Mouse (Mus musculus) cortical plate, adult 2 months (tissue): ENCODE data around the gene Wee1. TPM values are rescaled to one million over a fixed set of nuclear protein-coding genes. Genes with fewer than 3 reads are reported as not detected.

ENCODE experiments used
- H3K27ac ChIP-seq: fragments of 200-500 bp; 2 replicates; pipeline ENCODE4 v1.5.1; 2012; ENCODE audit warnings: low read length, control low read depth, inconsistent platforms; ENCODE audit not compliant: insufficient read depth
- H3K4me1 ChIP-seq: fragments of 200-500 bp; 2 replicates; pipeline ENCODE4 v1.6.1; 2011; ENCODE audit warnings: low read length; ENCODE audit not compliant: control insufficient read depth, insufficient read depth
- H3K4me3 ChIP-seq: fragments of 200-500 bp; 2 replicates; pipeline ENCODE4 v1.5.1; 2011; ENCODE audit warnings: mild to moderate bottlenecking, low read length, control low read depth; ENCODE audit not compliant: insufficient read depth
- CTCF ChIP-seq: fragments of 200-500 bp; IDR thresholded peaks from 2 replicates; pipeline ENCODE4 v1.5.1; 2011; ENCODE audit warnings: mild to moderate bottlenecking, control low read depth, low read length; ENCODE audit not compliant: insufficient read depth; ENCODE audit errors: extremely low read depth
- POLR2A ChIP-seq: fragments of 200-500 bp; IDR thresholded peaks from 2 replicates; pipeline ENCODE4 v1.6.1; 2011; ENCODE audit warnings: mild to moderate bottlenecking, low read length, control low read depth; ENCODE audit not compliant: insufficient read depth; ENCODE audit errors: extremely low read depth
- polyA plus RNA-seq: library from polyadenylated mRNA; depleted of rRNA; stranded (reverse); fragments of >200 nt; gene quantifications from 2 replicates; pipeline ENCODE4 v1.2.3, GENCODE M21; 2012; rRNA removed

Gene Wee1
- 15.2 and 15.4 TPM in 2 replicates for polyA plus RNA-seq

- TF ChIP-seq POLR2A, result no peak
- no peak for TF ChIP-seq CTCF
- Histone ChIP-seq H3K27ac (peak within 1 kb of the TSS; percentile 94), H3K4me3 (peak within 1 kb of the TSS; percentile 49)
These were observed at the start of gene Wee1 for GRCm38 (mm10) chr7:110121516-110122288. Gene Wee1, plus strand, starts transcription at chr7:110122046.

GRCm38 (mm10) chr7:110078168-110078567, 43.7 kb upstream of the Wee1 start:
- Histone ChIP-seq H3K4me3 (no peak overlapping the region), H3K4me1 (no peaks in the 10 kb centered on the region), H3K27ac (no peak overlapping the region)
- no peak for TF ChIP-seq POLR2A
- TF ChIP-seq CTCF, result no peak

More at GRCm38 (mm10) chr7:110121516-110122288, at the start of gene Wee1:
- H3K4me1 ChIP-seq, result no peaks in the 10 kb centered on the region

- TF ChIP-seq CTCF (peak; percentile 39; the same call in 1 of the 2 replicates), POLR2A (no peak)
- Histone ChIP-seq H3K4me1 (no peaks in the 10 kb centered on the region), H3K27ac (no peak overlapping the region), H3K4me3 (no peak overlapping the region)
These were observed 38.3 kb upstream of the Wee1 start for GRCm38 (mm10) chr7:110083386-110084165.

GRCm38 (mm10) chr7:110085217-110085616, 36.6 kb upstream of the Wee1 start:
- Histone ChIP-seq H3K4me3 (no peak overlapping the region), H3K4me1 (no peaks in the 10 kb centered on the region)
- TF ChIP-seq CTCF (no peak), POLR2A (no peak)

GRCm38 (mm10) chr7:110087914-110088313, 33.9 kb upstream of the Wee1 start:
- no peak for TF ChIP-seq CTCF
- TF ChIP-seq POLR2A, result no peak

More at GRCm38 (mm10) chr7:110085217-110085616, 36.6 kb upstream of the Wee1 start:
- no peak overlapping the region for H3K27ac ChIP-seq

GRCm38 (mm10) chr7:110091670-110092069, 30.2 kb upstream of the Wee1 start:
- Histone ChIP-seq H3K4me3 (no peak overlapping the region), H3K27ac (no peak overlapping the region), H3K4me1 (no peaks in the 10 kb centered on the region)
- TF ChIP-seq CTCF (no peak), POLR2A (no peak)

More at GRCm38 (mm10) chr7:110087914-110088313, 33.9 kb upstream of the Wee1 start:
- H3K4me1 ChIP-seq, result no peaks in the 10 kb centered on the region
- no peak overlapping the region for H3K4me3 ChIP-seq
- H3K27ac ChIP-seq, result no peak overlapping the region

- H3K4me3 ChIP-seq, result no peak overlapping the region
- H3K27ac ChIP-seq, result no peak overlapping the region
- no peak for TF ChIP-seq POLR2A
- TF ChIP-seq CTCF, result no peak
- H3K4me1 ChIP-seq, result no peaks in the 10 kb centered on the region
These were observed 25.5 kb upstream of the Wee1 start for GRCm38 (mm10) chr7:110096332-110096731.

- Histone ChIP-seq H3K4me3 (no peak overlapping the region), H3K4me1 (no peaks in the 10 kb centered on the region), H3K27ac (no peak overlapping the region)
- TF ChIP-seq CTCF (no peak), POLR2A (no peak)
These were observed 24.6 kb upstream of the Wee1 start for GRCm38 (mm10) chr7:110097106-110097793.

GRCm38 (mm10) chr7:110100854-110101253, 21.0 kb upstream of the Wee1 start:
- no peak for TF ChIP-seq CTCF
- no peak for TF ChIP-seq POLR2A
- Histone ChIP-seq H3K27ac (no peak overlapping the region), H3K4me3 (no peak overlapping the region), H3K4me1 (no peaks in the 10 kb centered on the region)

- Histone ChIP-seq H3K4me3 (no peak overlapping the region), H3K4me1 (no peaks in the 10 kb centered on the region), H3K27ac (no peak overlapping the region)
- TF ChIP-seq CTCF (no peak), POLR2A (no peak)
These were observed 20.6 kb upstream of the Wee1 start for GRCm38 (mm10) chr7:110101266-110101665.
